Mouse (Mus musculus): Measurements from ENCODE around the gene Mrpl54.

Mrpl54 gene

GRCm38 (mm10) chr10:81266211-81267105 lies at the start of gene Mrpl54, which contains the start of gene Apba3:
Gene Mrpl54, minus strand, starts transcription at chr10:81266934.
Gene Apba3, plus strand, starts transcription at chr10:81266960.
- DNase-seq (ENCODE audit: low read depth): peak; percentile 98

GRCm38 (mm10) chr10:81315587-81315986 lies 48.9 kb upstream of the Mrpl54 start:
- DNase-seq (ENCODE audit: low read depth): no peak

- no peak for DNase-seq (ENCODE audit: low read depth)
Observed at GRCm38 (mm10) chr10:81314201-81314600, 47.5 kb upstream of the Mrpl54 start.

GRCm38 (mm10) chr10:81313581-81313980 lies 46.8 kb upstream of the Mrpl54 start:
- DNase-seq (ENCODE audit: low read depth): no peak

DNA sequence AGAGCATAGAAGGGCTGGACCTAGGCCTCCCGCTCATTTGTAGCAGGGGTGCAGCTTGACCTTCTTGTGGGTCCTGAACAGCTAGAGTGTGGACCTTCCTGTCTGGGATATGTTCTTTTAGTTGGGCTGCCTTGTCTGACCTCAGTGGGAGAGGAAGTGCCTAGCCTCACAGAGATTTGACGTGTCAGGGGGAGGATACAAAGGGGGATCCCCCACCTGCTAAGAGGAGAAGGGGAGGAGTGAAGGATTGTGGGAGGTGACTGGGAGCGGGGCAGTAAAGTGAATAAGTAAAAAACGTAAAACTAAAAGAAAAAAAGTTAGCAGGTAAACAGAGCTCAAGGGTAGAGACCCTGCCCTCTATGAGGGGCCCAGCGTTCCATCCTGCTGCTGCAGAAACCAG lies 42.8 kb upstream of the Mrpl54 start:
- DNase-seq (ENCODE audit: low read depth): no peak

GRCm38 (mm10) chr10:81306837-81307682 lies 40.3 kb upstream of the Mrpl54 start:
- DNase-seq (ENCODE audit: low read depth): no peak

DNA sequence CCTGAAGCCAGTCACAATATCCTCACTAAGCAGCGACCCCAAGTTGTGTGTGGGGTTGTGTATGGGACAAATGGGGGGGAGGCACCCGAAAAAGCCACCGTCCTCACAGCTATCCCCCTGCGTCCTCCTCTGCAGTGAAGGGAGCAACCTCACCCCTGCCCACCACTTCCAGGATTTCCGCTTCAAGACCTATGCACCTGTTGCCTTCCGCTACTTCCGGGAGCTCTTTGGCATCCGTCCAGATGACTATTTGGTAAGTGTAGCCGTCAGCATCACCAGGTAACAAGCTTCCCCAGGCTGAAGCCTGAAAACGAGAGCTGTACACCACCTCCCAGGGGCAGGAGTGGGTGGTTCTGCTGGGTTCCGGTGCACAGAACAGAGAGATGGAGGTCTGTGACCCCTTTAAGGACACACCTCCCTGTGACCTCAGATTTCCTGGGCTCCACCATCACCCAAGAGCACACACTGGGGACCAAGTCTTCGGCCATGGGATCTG lies 39.5 kb upstream of the Mrpl54 start:
- no peak for DNase-seq (ENCODE audit: low read depth)

DNA sequence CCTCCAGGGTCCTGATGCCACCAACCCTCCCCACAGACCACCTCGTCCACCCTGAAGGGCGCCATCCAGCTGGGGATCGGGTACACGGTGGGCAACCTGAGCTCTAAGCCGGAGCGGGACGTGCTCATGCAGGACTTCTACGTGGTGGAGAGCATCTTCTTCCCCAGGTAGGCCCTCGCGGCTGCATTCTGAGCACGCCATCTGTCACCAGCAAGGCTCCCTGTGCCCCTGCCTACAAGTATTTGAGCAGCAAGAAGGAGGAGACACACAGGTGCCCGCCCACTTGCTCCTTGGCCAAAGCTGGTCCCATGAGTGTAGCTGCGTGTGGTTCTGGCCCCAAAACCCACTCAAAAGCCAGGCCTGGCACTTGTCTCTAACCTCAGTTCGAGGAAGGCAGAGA lies 38.9 kb upstream of the Mrpl54 start:
- DNase-seq (ENCODE audit: low read depth): no peak

- peak; percentile 68 for DNase-seq (ENCODE audit: low read depth)
Observed at GRCm38 (mm10) chr10:81304597-81305238, 38.0 kb upstream of the Mrpl54 start.

- no peak for DNase-seq (ENCODE audit: low read depth)
Observed at GRCm38 (mm10) chr10:81303761-81304160, 37.0 kb upstream of the Mrpl54 start.

GRCm38 (mm10) chr10:81303258-81303657 lies 36.5 kb upstream of the Mrpl54 start:
- no peak for DNase-seq (ENCODE audit: low read depth)

DNA sequence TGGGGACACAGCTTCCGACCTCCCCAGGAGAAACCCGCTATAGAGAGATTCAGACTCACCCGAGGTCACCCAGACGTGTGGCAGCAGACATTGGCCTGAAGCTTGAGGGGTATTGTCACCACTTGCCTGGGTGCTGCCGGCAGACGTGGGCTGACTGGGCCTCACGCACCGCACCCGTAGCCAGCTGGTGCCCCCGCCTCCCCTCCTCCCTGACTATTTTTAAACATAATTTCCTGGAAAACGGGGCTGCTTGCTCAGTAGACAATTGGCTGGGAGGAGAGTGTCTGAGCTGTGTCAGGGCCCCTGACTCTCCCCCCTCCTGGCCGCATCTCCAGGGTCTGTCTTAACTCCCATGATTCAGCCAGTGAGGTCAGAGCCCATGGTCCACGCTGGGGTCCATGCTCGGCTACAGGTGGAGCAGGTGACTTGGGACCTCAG lies 36.1 kb upstream of the Mrpl54 start:
- DNase-seq (ENCODE audit: low read depth): no peak

- no peak for DNase-seq (ENCODE audit: low read depth)
Observed at GRCm38 (mm10) chr10:81302288-81302687, 35.6 kb upstream of the Mrpl54 start.

GRCm38 (mm10) chr10:81301321-81301720 lies 34.6 kb upstream of the Mrpl54 start:
- DNase-seq (ENCODE audit: low read depth): no peak

DNA sequence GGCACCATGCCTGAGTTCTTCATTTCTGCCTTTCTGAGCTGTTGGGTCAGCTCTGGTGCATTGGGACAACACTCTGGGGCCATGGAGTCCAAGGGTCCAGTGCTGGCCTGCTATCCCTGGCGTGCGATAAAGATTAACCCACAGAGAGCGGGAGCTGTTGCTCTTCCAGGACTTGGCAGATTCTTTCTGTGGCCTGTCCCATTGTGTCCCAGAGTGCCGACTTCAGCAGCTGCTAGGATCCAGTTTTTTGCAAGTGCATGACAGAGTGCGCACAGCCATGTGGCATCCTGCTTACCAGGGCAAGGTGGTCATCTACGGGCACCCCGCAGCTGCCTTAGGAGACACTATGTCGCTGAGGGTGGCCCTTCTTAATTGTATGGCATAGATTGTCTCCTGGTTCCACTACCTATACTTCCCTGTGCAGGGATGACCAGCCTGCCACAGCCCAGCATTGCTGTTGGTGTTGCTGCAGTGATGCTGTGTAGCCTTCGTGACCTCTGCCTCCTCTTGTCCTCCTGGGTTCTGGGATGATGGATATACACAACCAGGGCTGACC lies 33.7 kb upstream of the Mrpl54 start:
- no peak for DNase-seq (ENCODE audit: low read depth)

- DNase-seq (ENCODE audit: low read depth): no peak
Observed at GRCm38 (mm10) chr10:81299585-81300351, 33.0 kb upstream of the Mrpl54 start.

DNA sequence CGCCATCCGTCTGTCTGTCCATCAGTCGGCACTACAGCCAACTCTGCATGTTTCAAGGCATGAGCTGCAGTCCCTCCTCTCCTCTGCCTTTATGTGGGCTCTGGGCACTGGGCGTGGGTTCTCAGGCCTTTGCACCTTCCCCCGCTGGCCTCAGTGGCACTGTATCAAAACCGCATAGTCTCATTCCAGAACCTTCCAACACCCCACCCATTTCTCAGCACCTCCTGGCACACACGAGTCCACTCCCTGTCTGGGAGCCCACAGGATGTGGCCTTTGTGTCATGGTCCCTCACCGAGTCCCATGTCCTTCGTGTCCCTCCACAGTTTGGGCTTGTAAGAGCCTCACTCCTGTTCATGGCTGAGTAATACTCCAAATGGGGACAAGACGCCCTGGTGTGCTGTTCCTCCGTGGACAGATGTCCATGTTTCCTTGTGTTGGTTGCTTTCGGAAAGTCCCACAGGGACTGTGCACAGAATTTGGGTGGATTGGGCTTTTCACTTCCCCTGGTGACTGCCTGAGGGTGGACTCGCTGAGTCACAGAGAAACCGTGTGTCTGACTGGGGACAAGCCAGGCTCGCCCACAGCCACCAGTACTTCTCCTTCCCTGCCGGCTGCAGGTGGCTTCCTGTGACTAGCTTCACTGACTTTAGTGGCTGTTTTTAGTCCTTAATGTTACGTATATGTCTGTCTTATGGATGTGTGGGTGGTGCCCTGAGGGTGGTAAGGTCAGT lies 31.8 kb upstream of the Mrpl54 start:
- DNase-seq (ENCODE audit: low read depth): peak; percentile 68

- peak; percentile 87 for DNase-seq (ENCODE audit: low read depth)
Observed at GRCm38 (mm10) chr10:81297845-81298244, 31.1 kb upstream of the Mrpl54 start.

- DNase-seq (ENCODE audit: low read depth): peak; percentile 20
Observed at GRCm38 (mm10) chr10:81297246-81297645, 30.5 kb upstream of the Mrpl54 start.

DNA sequence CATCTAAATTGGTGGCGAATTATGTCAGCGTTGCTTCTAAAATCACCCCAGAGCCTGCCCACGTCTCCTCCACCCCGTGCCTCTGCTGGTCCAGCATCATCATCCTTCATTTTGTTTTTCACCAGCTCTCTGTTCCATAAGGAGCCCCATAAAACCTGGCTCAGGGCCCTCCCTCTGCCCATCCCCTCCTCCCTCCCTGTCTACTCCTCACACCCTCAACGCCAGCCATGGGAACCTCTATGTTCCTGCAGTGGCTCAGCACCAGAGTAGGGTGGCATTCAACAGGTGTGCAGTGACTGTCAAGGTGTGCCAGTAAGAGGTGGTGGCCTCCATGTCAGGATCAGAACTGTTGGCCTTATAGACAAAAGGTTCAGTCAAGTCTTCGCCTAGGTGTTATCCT lies 28.5 kb upstream of the Mrpl54 start:
- no peak for DNase-seq (ENCODE audit: low read depth)

Data from 416B (cell line).